Mouse (Mus musculus): ENCODE data around the gene Cactin.

GRCm38 (mm10) chr10:81305663-81306062 lies 15.2 kb upstream of the Cactin start:
- no peak for TF ChIP-seq CTCF (IDR thresholded peaks at IDR 0.05; ENCODE audit: low read depth)
- no peak for TF ChIP-seq EP300 (IDR thresholded peaks at IDR 0.05; ENCODE audit: low read depth)

Measured in heart, postnatal 0 days (tissue).